Mouse (Mus musculus) liver, adult 2 months (tissue): ENCODE results near the gene Usp3. TPM values are rescaled to one million over a fixed set of nuclear protein-coding genes. Genes with fewer than 3 reads are reported as not detected.

Experiments
- DNase-seq: peaks from one replicate; pipeline ENCODE4 v3.0.0-alpha.2; 2011; ENCODE audit warnings: low read depth, low spot score; ENCODE audit errors: extremely low read depth
- H3K27ac ChIP-seq: fragments of 200-500 bp; replicated peaks from 2 replicates; pipeline ENCODE4 v1.5.1; 2012; ENCODE audit warnings: low read depth, mild to moderate bottlenecking, control low read depth, inconsistent platforms, low read length; ENCODE audit not compliant: insufficient read depth
- H3K27me3 ChIP-seq: fragments of 200-500 bp; 2 replicates; pipeline ENCODE4 v1.6.1; 2012; ENCODE audit warnings: mild to moderate bottlenecking, moderate library complexity, low read length, inconsistent platforms; ENCODE audit not compliant: control insufficient read depth, insufficient read depth
- H3K36me3 ChIP-seq: fragments of 200-500 bp; 2 replicates; pipeline ENCODE4 v1.6.1; 2012; ENCODE audit warnings: low read length, inconsistent platforms; ENCODE audit not compliant: control insufficient read depth, insufficient read depth
- H3K4me1 ChIP-seq: fragments of 200-500 bp; 2 replicates; pipeline ENCODE4 v1.6.1; 2011; ENCODE audit warnings: low read length; ENCODE audit not compliant: control insufficient read depth, insufficient read depth
- H3K4me3 ChIP-seq: fragments of 200-500 bp; 2 replicates; pipeline ENCODE4 v1.5.1; 2011; ENCODE audit warnings: low read depth, mild to moderate bottlenecking, control low read depth, low read length, moderate library complexity; ENCODE audit not compliant: insufficient read depth
- H3K79me2 ChIP-seq: fragments of 200-500 bp; 2 replicates; pipeline ENCODE4 v1.6.1; 2012; ENCODE audit warnings: inconsistent platforms, mild to moderate bottlenecking, low read length, moderate library complexity; ENCODE audit not compliant: control insufficient read depth, insufficient read depth
- H3K9ac ChIP-seq: fragments of 200-500 bp; 2 replicates; pipeline ENCODE4 v1.6.1; 2012; ENCODE audit warnings: low read depth, mild to moderate bottlenecking, control low read depth, inconsistent platforms, low read length
- CTCF ChIP-seq: fragments of 200-500 bp; IDR thresholded peaks from 2 replicates; pipeline ENCODE4 v1.5.1; 2011; ENCODE audit warnings: low read depth, low read length, control low read depth
- POLR2A ChIP-seq: fragments of 200-500 bp; IDR thresholded peaks from 2 replicates; pipeline ENCODE4 v1.6.1; 2011; ENCODE audit warnings: low read length, control low read depth; ENCODE audit not compliant: insufficient read depth; ENCODE audit errors: extremely low read depth
- WGBS: fragments of 180-500 bp; shearing (Covaris S2); methylation state at CpG from one replicate; pipeline ENCODE4 v1.1.7; 2018; 5-methylcytosine and 5-hydroxymethylcytosine counted together
- polyA plus RNA-seq: library from polyadenylated mRNA; depleted of rRNA; stranded (reverse); fragments of >200 nt; gene quantifications from 2 replicates; pipeline ENCODE4 v1.2.3, GENCODE M21; 2012
- total RNA-seq: library from RNA; depleted of rRNA; stranded (reverse); fragments of >200 nt; gene quantifications from 2 replicates; pipeline ENCODE4 v1.2.3, GENCODE M21; 2014

Usp3 gene
- total and polyA plus RNA-seq, 2 experiments: 11.2 to 37.7 TPM

DNA sequence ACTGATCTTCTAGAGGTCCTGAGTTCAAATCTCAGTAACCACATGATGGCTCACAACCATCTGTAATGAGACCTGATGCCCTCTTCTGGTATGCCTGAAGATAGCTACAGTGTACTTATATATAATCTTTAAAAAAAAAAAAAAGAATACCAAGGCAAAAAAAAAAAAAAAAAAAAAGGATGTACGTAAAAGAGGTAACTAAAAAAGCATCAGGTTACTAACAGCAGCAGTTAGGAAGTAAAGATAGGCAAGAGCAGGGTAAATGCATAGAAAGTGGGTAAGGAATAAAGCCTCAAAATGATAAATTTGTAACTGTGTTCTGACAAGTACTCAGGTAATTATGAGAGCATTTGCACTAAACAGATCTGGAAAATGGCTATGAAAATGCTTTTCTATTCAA, 12.2 kb downstream of the Usp3 start:
- H3K4me1 ChIP-seq: peaks cover 7% of the 10 kb centered on the region
- peaks cover 22% of the 10 kb centered on the region for H3K79me2 ChIP-seq
- H3K27ac ChIP-seq: no peak overlapping the region
- H3K36me3 ChIP-seq: no peaks in the 10 kb centered on the region; the same call in 1 of the 2 replicates
- no peak for TF ChIP-seq CTCF
- no peak for TF ChIP-seq POLR2A
- H3K27me3 ChIP-seq: no peaks in the 10 kb centered on the region
- H3K9ac ChIP-seq: no peak overlapping the region
- H3K4me3 ChIP-seq: no peak overlapping the region
- no peak for DNase-seq
- WGBS: 90% methylated on average over 1 of the region's 1 CpGs

DNA sequence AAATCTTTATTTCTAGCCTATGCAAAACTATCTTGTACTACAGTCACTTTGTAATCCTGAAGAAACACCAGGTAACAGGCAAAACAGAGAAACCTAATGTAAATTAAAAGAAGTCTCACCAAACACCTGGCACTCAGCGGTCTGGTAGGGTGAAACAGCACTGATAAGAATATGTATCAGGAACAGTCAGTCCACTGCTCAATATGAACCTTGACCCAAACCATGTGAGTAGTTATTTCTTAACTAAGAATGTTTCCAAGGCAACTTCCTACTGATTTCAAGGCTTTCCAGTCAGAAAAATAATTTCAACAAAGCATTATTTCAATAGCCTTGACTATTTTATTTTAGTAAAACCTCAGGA, 17.1 kb downstream of the Usp3 start:
- Histone ChIP-seq H3K27me3 (no peaks in the 10 kb centered on the region), H3K4me1 (peaks cover 21% of the 10 kb centered on the region), H3K9ac (no peak overlapping the region), H3K4me3 (no peak overlapping the region), H3K36me3 (no peaks in the 10 kb centered on the region; the same call in 1 of the 2 replicates), H3K27ac (peak overlapping the region; percentile 91), H3K79me2 (peaks cover 32% of the 10 kb centered on the region)
- DNase-seq: peak; percentile 94
- TF ChIP-seq CTCF: no peak
- TF ChIP-seq POLR2A: no peak
- 14% methylated on average over 1 of the region's 1 CpGs for WGBS

DNA sequence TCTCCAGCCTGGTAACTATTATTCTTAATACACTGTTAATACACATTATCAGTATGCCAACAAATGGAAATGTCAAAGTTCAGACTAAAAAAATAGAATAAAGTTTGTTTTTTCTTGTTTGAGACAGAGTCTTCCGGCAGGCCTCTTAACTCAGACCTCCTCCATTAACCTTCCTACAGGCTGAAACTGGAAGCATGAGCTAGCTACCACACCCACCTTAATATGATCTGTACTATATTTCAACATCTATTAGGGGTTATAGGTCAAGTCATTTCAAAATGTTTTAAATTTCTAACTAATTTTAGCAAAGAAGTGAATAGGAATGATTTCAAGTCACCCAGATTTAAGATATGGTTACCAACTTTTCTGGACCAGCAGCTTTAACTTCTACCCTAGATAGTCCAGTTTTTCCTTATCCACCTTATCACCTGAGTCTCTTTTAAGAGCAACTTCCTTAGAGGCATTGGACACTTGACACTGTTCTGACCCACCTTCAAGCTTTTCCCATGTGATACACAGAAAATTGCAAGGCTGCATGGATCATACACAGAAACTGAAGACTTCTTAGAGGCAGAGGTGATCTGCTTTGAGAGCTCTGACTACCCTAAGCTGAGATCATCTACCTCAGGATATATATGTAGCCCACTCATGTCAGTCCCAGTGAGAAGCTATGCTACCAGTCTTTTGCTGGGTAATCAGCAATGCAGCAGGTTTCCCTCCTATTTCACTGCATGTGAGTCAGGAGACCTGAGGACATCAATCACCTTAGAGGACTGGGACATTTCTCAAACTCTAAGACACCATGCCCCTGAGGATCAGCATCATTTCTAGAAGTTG, 17.7 kb downstream of the Usp3 start:
- H3K27me3 ChIP-seq: no peaks in the 10 kb centered on the region
- TF ChIP-seq CTCF (no peak), POLR2A (no peak)
- WGBS: 25% methylated on average over 1 of the region's 1 CpGs
- peak; percentile 65 for DNase-seq
- peaks cover 21% of the 10 kb centered on the region for H3K4me1 ChIP-seq
- peaks cover 31% of the 10 kb centered on the region for H3K79me2 ChIP-seq
- H3K4me3 ChIP-seq: no peak overlapping the region
- H3K9ac ChIP-seq: peak overlapping the region; percentile 64
- peak overlapping the region; percentile 91 for H3K27ac ChIP-seq
- no peaks in the 10 kb centered on the region; the same call in 1 of the 2 replicates for H3K36me3 ChIP-seq

GRCm38 (mm10) chr9:66571986-66572700, 20.8 kb downstream of the Usp3 start:
- Histone ChIP-seq H3K27ac (no peak overlapping the region), H3K79me2 (peaks cover 27% of the 10 kb centered on the region), H3K4me3 (no peak overlapping the region), H3K36me3 (no peaks in the 10 kb centered on the region), H3K27me3 (no peaks in the 10 kb centered on the region), H3K4me1 (peaks cover 24% of the 10 kb centered on the region), H3K9ac (no peak overlapping the region)
- TF ChIP-seq POLR2A: no peak
- TF ChIP-seq CTCF: no peak
- no peak for DNase-seq
- WGBS: 86% methylated on average over 4 of the region's 4 CpGs

DNA sequence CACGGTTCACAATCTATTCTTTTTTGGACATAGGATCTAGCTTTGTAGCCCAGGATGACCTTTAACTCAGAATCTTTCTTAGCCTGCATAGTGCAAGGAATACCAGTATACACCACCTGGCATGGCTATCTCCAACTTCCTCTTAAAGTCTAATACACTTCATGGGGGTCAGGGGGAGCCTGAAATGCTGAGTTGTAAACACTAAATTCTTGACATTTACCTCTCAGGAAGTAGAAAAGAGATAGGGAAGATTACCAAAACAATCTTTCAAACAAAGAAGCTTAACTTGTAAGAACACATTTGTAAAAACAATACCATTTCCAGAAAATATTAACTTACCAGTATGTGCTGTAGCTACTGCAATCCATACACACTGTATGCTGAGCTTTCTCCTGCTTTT, 30.7 kb downstream of the Usp3 start:
- H3K27me3 ChIP-seq: no peaks in the 10 kb centered on the region
- 68% methylated on average over 1 of the region's 1 CpGs for WGBS
- no peak overlapping the region for H3K4me3 ChIP-seq
- H3K27ac ChIP-seq: no peak overlapping the region
- H3K79me2 ChIP-seq: peaks cover 16% of the 10 kb centered on the region
- DNase-seq: no peak
- H3K9ac ChIP-seq: no peak overlapping the region
- peaks cover 3% of the 10 kb centered on the region for H3K36me3 ChIP-seq
- TF ChIP-seq CTCF: no peak
- TF ChIP-seq POLR2A: no peak
- peaks cover 18% of the 10 kb centered on the region; the same call in 1 of the 2 replicates for H3K4me1 ChIP-seq
